Mouse (Mus musculus): ENCODE measurements around the gene Slc22a20. TPM values are rescaled to one million over a fixed set of nuclear protein-coding genes. Genes with fewer than 3 reads are reported as not detected.

The Slc22a20 gene
- polyA plus RNA-seq, 1 experiment from 2014 or later: not detected

DNA sequence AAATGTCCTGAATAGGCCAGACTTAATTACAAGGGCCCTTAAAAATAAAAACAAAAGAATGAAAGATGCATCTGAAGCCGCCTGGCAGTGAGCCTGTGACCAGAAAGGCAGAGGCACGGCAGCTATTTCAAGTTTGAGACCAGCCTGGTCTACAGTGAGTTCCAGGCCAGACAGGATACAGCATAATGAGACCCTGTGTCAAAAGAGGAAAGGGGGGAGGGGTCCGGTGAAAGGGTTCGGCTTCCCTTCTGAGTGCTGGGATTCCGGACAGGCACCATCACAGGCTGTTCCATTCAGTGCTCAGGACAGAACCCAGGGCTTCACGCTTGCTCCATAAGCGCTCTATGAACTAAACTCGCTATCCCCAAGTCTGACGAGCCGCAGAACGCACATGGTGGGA lies 58.9 kb downstream of the Slc22a20 start:
- no peak overlapping the region for H3K4me3 ChIP-seq (ENCODE audit: low read length)
- H3K4me1 ChIP-seq (ENCODE audit: control insufficient read depth, insufficient read depth, low read depth, low read length): peaks cover 17% of the 10 kb centered on the region
- H3K27me3 ChIP-seq (replicated peaks; ENCODE audit: control insufficient read depth, insufficient read depth, low read length): no peaks in the 10 kb centered on the region
- H3K9me3 ChIP-seq (ENCODE audit: control insufficient read depth, low read length): no peaks in the 10 kb centered on the region
- 74% methylated on average over 11 of the region's 11 CpGs for WGBS
- H3K36me3 ChIP-seq (ENCODE audit: control insufficient read depth, insufficient read depth, low read length): no peaks in the 10 kb centered on the region
- no peak overlapping the region for H3K4me2 ChIP-seq (ENCODE audit: low read length)
- no peak overlapping the region for H3K27ac ChIP-seq (ENCODE audit: low read depth, low read length)
- ATAC-seq: no peak
- H3K9ac ChIP-seq (ENCODE audit: low read depth, low read length): no peak overlapping the region

DNA sequence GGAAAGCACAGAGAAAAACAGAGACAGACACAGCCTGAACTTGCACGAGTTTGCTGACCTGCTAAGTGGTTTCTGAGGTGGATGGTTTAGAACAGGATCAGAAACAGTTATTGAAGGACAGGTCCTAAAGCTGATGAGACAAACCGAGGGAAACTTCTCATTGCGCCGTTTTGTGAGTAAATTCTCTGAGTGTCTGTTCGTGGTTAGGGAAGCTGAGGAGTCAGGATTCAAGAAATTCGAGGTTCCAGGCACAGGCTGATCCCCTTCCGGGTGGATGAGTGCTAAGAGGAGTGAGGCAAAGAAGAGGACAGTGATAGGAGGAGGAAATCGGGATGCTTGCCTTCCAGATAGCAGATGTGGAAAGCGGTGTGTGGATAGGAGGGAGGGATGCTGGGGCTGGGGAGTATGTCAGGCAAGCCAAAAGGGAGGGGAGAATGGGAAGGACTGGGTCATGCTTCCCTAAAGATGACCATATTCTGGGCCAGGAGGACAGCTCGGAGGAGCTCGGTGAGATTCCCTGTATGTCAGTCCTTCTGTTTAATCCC lies 60.6 kb downstream of the Slc22a20 start:
- Histone ChIP-seq H3K27me3 (replicated peaks; ENCODE audit: control insufficient read depth, insufficient read depth, low read length) (no peaks in the 10 kb centered on the region), H3K4me1 (ENCODE audit: control insufficient read depth, insufficient read depth, low read depth, low read length) (peaks cover 23% of the 10 kb centered on the region), H3K9ac (ENCODE audit: low read depth, low read length) (peak overlapping the region; percentile 53), H3K27ac (ENCODE audit: low read depth, low read length) (peak overlapping the region; percentile 35), H3K4me2 (ENCODE audit: low read length) (peak overlapping the region; percentile 68), H3K4me3 (ENCODE audit: low read length) (peak overlapping the region; percentile 62), H3K9me3 (ENCODE audit: control insufficient read depth, low read length) (no peaks in the 10 kb centered on the region), H3K36me3 (ENCODE audit: control insufficient read depth, insufficient read depth, low read length) (no peaks in the 10 kb centered on the region)
- WGBS: 28% methylated on average over 11 of the region's 11 CpGs
- no peak for ATAC-seq

DNA sequence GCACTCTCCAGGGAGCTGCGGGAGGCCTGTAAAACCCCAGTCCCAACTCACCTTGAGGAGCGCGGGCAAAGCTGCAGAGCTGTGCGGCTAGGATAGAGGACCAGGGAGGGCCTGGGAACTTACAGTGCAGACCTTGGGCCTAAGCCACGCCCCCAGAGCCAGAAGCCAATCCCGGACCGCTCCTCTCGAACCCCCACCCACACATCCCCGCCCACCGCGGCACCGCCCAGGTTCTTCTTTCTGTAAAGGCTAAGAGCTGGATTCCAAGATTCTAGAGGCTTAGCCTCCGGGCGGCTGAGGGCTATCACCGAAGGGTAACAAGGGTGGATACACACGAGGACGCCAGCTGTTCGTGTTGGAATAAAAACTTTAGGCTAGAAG lies 61.2 kb downstream of the Slc22a20 start, which contains the start of gene Cdc42ep2:
TSS of gene Cdc42ep2 (minus strand) at position 104 of the 381 bp plus-strand sequence.
- H3K9ac ChIP-seq (ENCODE audit: low read depth, low read length): peak within 1 kb of the TSS; percentile 73
- peak within 1 kb of the TSS; percentile 83 for H3K27ac ChIP-seq (ENCODE audit: low read depth, low read length)
- peaks cover 23% of the 10 kb centered on the region for H3K4me1 ChIP-seq (ENCODE audit: control insufficient read depth, insufficient read depth, low read depth, low read length)
- no peaks in the 10 kb centered on the region for H3K27me3 ChIP-seq (replicated peaks; ENCODE audit: control insufficient read depth, insufficient read depth, low read length)
- WGBS: under 1% methylated on average over 18 of the region's 18 CpGs
- no peaks in the 10 kb centered on the region for H3K9me3 ChIP-seq (ENCODE audit: control insufficient read depth, low read length)
- H3K4me3 ChIP-seq (ENCODE audit: low read length): peak within 1 kb of the TSS; percentile 62
- peak; percentile 95 for ATAC-seq
- H3K4me2 ChIP-seq (ENCODE audit: low read length): peak within 1 kb of the TSS; percentile 68
- H3K36me3 ChIP-seq (ENCODE audit: control insufficient read depth, insufficient read depth, low read length): no peaks in the 10 kb centered on the region

DNA sequence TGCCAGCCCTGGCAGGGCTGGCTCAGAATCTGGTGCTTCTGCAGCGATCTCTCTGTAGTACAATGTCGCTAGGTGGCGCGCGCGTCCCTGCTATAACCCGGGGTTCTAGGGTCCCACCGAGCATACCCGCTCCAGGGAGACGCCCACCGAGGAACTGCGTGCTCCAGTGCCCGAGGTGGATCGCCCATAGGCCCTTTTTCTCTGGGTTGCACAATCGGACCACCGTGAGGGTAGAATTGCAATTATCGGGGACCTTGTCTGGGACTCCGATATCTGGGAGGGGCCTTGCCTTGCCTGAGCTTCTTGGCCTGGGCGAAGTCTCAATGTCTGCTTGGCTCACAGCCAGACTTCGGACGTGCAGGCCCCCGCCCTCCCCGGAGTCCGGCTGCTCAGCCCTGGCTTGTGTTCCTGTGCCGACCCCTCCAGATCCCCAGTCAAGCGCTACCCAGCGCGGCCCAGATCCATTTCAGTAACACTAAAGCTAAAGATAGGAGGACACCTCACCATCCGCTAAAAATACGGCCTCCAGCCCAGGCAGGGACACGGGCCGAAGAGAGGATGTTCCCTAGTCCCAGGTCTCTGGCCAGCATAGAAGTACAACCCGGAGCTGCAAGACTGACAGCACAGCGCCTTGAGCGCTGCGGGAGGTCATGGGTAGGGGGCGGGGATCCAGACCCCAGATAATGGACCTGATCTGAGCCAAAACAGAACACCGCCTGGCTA lies 61.8 kb downstream of the Slc22a20 start:
- ATAC-seq: peak; percentile 84
- Histone ChIP-seq H3K4me1 (ENCODE audit: control insufficient read depth, insufficient read depth, low read depth, low read length) (peaks cover 23% of the 10 kb centered on the region), H3K27ac (ENCODE audit: low read depth, low read length) (peak overlapping the region; percentile 83), H3K9ac (ENCODE audit: low read depth, low read length) (peak overlapping the region; percentile 73), H3K4me3 (ENCODE audit: low read length) (peak overlapping the region; percentile 62), H3K4me2 (ENCODE audit: low read length) (peak overlapping the region; percentile 68), H3K36me3 (ENCODE audit: control insufficient read depth, insufficient read depth, low read length) (no peaks in the 10 kb centered on the region), H3K9me3 (ENCODE audit: control insufficient read depth, low read length) (no peaks in the 10 kb centered on the region), H3K27me3 (replicated peaks; ENCODE audit: control insufficient read depth, insufficient read depth, low read length) (no peaks in the 10 kb centered on the region)
- WGBS: under 1% methylated on average over 38 of the region's 38 CpGs

DNA sequence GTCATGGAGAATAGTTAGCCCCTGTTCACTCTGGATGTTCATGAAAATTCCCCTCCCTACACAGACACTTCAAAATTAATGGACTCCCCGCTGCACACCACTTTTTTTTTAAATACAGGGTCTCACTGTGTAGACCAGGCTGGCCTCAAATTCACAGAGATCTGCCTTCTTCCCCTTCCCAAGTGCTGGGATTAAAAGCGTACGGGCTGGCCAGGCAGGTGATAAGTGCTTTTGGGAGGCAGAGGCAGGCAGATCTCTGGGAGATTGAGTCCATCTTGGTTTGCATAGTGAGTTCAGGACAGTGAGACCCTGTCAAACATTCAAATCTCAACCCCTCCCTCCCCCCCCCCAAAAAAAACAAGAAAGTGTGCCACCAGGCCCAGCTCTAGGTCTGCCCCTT lies 63.0 kb downstream of the Slc22a20 start:
- no peak for ATAC-seq
- peaks cover 5% of the 10 kb centered on the region; the same call in 1 of the 2 replicates for H3K36me3 ChIP-seq (ENCODE audit: control insufficient read depth, insufficient read depth, low read length)
- H3K4me3 ChIP-seq (ENCODE audit: low read length): 0 out of 2 replicates have a peak overlapping the region, but pooled peaks have one; percentile 7
- H3K4me2 ChIP-seq (ENCODE audit: low read length): peak overlapping the region; percentile 21; the same call in 1 of the 2 replicates
- 97% methylated on average over 3 of the region's 3 CpGs for WGBS
- no peak overlapping the region for H3K27ac ChIP-seq (ENCODE audit: low read depth, low read length)
- H3K9ac ChIP-seq (ENCODE audit: low read depth, low read length): no peak overlapping the region
- H3K9me3 ChIP-seq (ENCODE audit: control insufficient read depth, low read length): no peaks in the 10 kb centered on the region
- peaks cover 23% of the 10 kb centered on the region for H3K4me1 ChIP-seq (ENCODE audit: control insufficient read depth, insufficient read depth, low read depth, low read length)
- H3K27me3 ChIP-seq (replicated peaks; ENCODE audit: control insufficient read depth, insufficient read depth, low read length): no peaks in the 10 kb centered on the region

DNA sequence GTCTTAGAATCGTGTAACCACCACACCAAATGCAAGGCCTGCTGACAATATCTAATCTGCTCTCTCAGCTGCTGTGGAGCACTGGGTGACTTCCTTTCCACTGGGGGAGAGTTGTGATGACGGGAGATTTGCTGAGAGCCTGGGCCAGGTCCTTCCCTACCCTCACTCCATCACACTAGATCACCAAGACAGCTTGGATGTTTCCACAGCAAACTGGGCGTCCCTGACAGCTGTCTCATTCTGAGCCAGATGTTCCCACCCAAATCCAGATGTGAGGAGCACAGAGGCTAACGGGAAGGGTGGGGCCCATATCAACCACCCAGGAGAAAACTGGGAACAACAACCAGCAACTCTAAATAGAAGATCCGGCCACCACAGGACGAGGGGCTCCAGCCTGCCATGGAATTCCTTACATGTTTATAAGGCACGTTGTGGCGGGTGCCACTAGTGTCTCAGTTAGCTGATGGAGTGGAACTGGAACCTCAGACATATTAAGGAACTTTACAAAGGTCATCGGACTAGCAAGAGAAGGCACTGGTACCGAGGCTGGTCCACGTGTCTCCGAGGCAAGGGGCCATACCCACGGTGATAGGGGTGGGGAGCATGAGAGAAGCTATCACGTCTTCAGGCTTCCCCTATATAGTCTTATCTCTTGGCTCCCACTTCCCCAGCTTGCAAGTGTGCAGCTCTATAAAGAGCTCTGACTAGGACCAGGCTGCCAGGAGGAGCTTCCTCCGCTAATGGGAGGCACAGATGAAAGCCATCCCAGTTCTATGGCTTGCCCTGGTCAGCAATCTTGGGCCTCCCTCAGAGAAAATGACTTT lies 63.6 kb downstream of the Slc22a20 start:
- Histone ChIP-seq H3K27ac (ENCODE audit: low read depth, low read length) (no peak overlapping the region), H3K4me1 (ENCODE audit: control insufficient read depth, insufficient read depth, low read depth, low read length) (peaks cover 23% of the 10 kb centered on the region), H3K9me3 (ENCODE audit: control insufficient read depth, low read length) (no peaks in the 10 kb centered on the region), H3K27me3 (replicated peaks; ENCODE audit: control insufficient read depth, insufficient read depth, low read length) (no peaks in the 10 kb centered on the region), H3K4me3 (ENCODE audit: low read length) (0 out of 2 replicates have a peak overlapping the region, but pooled peaks have one; percentile 7), H3K36me3 (ENCODE audit: control insufficient read depth, insufficient read depth, low read length) (peaks cover 11% of the 10 kb centered on the region; the same call in 1 of the 2 replicates), H3K9ac (ENCODE audit: low read depth, low read length) (no peak overlapping the region), H3K4me2 (ENCODE audit: low read length) (peak overlapping the region; percentile 21)
- WGBS: 77% methylated on average over 15 of the region's 15 CpGs
- ATAC-seq: no peak

DNA sequence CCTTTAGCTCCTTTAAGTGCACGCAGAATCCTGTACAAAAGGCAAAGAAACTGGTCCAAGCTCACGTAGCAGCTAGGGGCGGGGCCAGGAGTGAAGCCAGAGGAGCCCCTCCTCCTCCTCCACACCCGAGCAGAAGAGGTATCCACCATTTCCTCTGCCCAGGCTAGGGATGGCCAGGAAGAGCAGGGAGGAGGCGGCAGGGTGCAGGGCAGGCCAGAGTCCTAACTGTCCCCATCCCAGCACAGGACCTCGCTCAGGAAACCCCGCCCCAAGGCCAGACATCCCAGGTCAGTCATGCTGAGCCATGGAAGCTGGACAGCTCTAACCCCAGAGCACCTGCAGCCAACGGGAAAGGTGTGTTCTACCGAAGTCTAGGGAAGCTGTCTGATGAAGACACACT lies 64.2 kb downstream of the Slc22a20 start:
- no peak overlapping the region for H3K27ac ChIP-seq (ENCODE audit: low read depth, low read length)
- peak overlapping the region; percentile 44 for H3K9ac ChIP-seq (ENCODE audit: low read depth, low read length)
- peaks cover 14% of the 10 kb centered on the region; the same call in 1 of the 2 replicates for H3K36me3 ChIP-seq (ENCODE audit: control insufficient read depth, insufficient read depth, low read length)
- peak overlapping the region; percentile 16 for H3K4me2 ChIP-seq (ENCODE audit: low read length)
- no peaks in the 10 kb centered on the region for H3K27me3 ChIP-seq (replicated peaks; ENCODE audit: control insufficient read depth, insufficient read depth, low read length)
- H3K9me3 ChIP-seq (ENCODE audit: control insufficient read depth, low read length): no peaks in the 10 kb centered on the region
- H3K4me3 ChIP-seq (ENCODE audit: low read length): no peak overlapping the region
- no peak for ATAC-seq
- WGBS: 25% methylated on average over 9 of the region's 9 CpGs
- H3K4me1 ChIP-seq (ENCODE audit: control insufficient read depth, insufficient read depth, low read depth, low read length): peaks cover 23% of the 10 kb centered on the region
